Mouse (Mus musculus): Measurements from ENCODE around the gene 0610030E20Rik.

DNA sequence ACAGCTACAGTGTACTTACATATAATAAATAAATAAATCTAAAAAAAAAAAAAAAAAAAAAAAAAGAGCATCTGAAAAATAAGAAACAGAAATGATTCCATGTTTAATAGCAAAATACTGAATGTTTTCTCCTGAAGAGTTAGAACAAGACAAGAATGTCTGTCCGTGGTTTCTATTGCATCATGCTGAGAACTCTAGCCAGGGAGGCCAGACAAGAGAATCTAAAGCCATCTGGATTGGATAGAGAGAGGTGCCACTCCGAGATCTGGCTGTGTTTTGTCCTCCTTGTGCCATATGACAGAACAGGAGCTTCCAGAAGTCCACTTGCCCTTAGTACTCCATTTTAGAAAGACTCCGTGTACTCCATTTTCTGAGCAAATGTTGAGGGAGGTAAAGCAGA lies 49.3 kb upstream of the 0610030E20Rik start:
- TF ChIP-seq CTCF (IDR thresholded peaks at IDR 0.05; ENCODE audit: low read depth, low read length): no peak
- no peak for TF ChIP-seq GATA2 (IDR thresholded peaks at IDR 0.05; ENCODE audit: borderline replicate concordance, low read depth, low read length)
- no peak for TF ChIP-seq TAL1 (conservative IDR thresholded peaks at IDR 0.05; ENCODE audit: low read depth, low read length)
- TF ChIP-seq GATA1 (IDR thresholded peaks at IDR 0.05; ENCODE audit: borderline replicate concordance, low read length): no peak
- no peak for TF ChIP-seq POLR2AphosphoS5 (IDR thresholded peaks at IDR 0.05; ENCODE audit: insufficient replicate concordance, low read depth, low read length)
